Mouse (Mus musculus): ENCODE results near the gene Kirrel. TPM values are rescaled to one million over a fixed set of nuclear protein-coding genes. Genes with fewer than 3 reads are reported as not detected.

The Kirrel gene
- total and polyA plus RNA-seq, 2 experiments from 2014 or later = 2.2 to 6.9 TPM

DNA sequence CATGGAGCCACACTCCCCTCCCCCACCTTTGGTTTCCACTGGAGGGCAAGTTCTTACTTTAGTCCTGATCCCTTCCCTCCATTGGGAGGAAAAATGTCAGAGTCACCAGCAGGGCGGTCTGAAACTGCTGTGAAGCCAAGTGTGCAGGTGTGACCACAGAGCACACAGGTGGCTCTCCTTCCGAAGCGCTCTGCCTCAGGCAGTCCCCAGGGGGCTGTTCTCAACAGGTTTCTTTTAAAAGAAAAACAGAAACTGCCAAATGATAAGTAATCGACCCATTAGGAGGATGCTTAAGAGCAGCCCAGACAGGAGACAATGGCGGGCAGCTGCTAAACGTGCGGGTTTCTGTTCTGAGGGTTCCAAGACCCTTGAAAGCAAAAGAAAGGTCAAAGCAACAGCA, 37.8 kb downstream of the Kirrel start:
- ATAC-seq (no peak), DNase-seq (no peak)
- H3K4me2 ChIP-seq (ENCODE audit: low read depth) = no peak overlapping the region
- H3K9me3 ChIP-seq (ENCODE audit: low read length) = no peaks in the 10 kb centered on the region
- no peak overlapping the region for H3K9ac ChIP-seq
- WGBS = 43% methylated on average over 7 of the region's 7 CpGs
- H3K4me1 ChIP-seq (ENCODE audit: insufficient read depth) = no peaks in the 10 kb centered on the region
- H3K36me3 ChIP-seq (ENCODE audit: insufficient read depth) = no peaks in the 10 kb centered on the region
- no peak overlapping the region for H3K4me3 ChIP-seq (ENCODE audit: low read depth, low read length)
- H3K27ac ChIP-seq (ENCODE audit: low read depth, low read length) = no peak overlapping the region
- no peak for TF ChIP-seq CTCF (IDR thresholded peaks at IDR 0.05; ENCODE audit: low read depth)
- H3K27me3 ChIP-seq (ENCODE audit: insufficient read depth, low read length) = no peaks in the 10 kb centered on the region

GRCm38 (mm10) chr3:87134951-87135350, 39.6 kb downstream of the Kirrel start:
- H3K4me1 ChIP-seq (ENCODE audit: insufficient read depth) = no peaks in the 10 kb centered on the region
- H3K9me3 ChIP-seq (ENCODE audit: low read length) = no peaks in the 10 kb centered on the region
- no peaks in the 10 kb centered on the region for H3K27me3 ChIP-seq (ENCODE audit: insufficient read depth, low read length)
- H3K36me3 ChIP-seq (ENCODE audit: insufficient read depth) = no peaks in the 10 kb centered on the region
- H3K27ac ChIP-seq (ENCODE audit: low read depth, low read length) = no peak overlapping the region
- H3K9ac ChIP-seq = no peak overlapping the region
- no peak for ATAC-seq
- DNase-seq = no peak
- TF ChIP-seq CTCF (IDR thresholded peaks at IDR 0.05; ENCODE audit: low read depth) = no peak
- H3K4me2 ChIP-seq (ENCODE audit: low read depth) = no peak overlapping the region
- H3K4me3 ChIP-seq (ENCODE audit: low read depth, low read length) = no peak overlapping the region

- H3K27me3 ChIP-seq (ENCODE audit: insufficient read depth, low read length) = no peaks in the 10 kb centered on the region
- no peak overlapping the region for H3K9ac ChIP-seq
- no peak for ATAC-seq
- no peak overlapping the region for H3K27ac ChIP-seq (ENCODE audit: low read depth, low read length)
- no peaks in the 10 kb centered on the region for H3K9me3 ChIP-seq (ENCODE audit: low read length)
- WGBS = 53% methylated on average over 11 of the region's 11 CpGs
- no peak for DNase-seq
- H3K4me2 ChIP-seq (ENCODE audit: low read depth) = no peak overlapping the region
- TF ChIP-seq CTCF (IDR thresholded peaks at IDR 0.05; ENCODE audit: low read depth) = no peak
- no peaks in the 10 kb centered on the region for H3K4me1 ChIP-seq (ENCODE audit: insufficient read depth)
- H3K36me3 ChIP-seq (ENCODE audit: insufficient read depth) = no peaks in the 10 kb centered on the region
- H3K4me3 ChIP-seq (ENCODE audit: low read depth, low read length) = no peak overlapping the region
Measured at GRCm38 (mm10) chr3:87131694-87132347, 42.7 kb downstream of the Kirrel start.

DNA sequence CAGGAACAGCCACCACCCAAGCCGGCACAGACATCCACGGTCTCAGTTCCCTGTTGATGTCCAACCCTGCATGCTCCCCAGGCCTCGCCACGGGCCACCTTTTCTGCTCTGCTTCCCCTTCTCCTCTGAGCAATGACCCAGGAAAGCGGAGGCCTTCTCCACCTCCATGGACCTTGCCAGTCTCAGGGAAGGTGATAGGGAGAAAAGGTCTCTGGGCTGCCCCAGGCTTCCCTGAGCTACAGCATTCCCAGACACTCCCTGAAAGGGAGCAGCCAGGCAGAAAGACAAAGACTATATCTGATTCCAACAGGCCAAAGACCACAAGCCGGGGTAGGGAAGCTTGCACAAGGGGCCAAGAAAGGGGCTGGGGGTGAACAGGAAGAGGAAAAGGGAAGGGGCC, 43.6 kb downstream of the Kirrel start:
- Histone ChIP-seq H3K9ac (no peak overlapping the region), H3K27me3 (ENCODE audit: insufficient read depth, low read length) (no peaks in the 10 kb centered on the region), H3K27ac (ENCODE audit: low read depth, low read length) (no peak overlapping the region), H3K4me1 (ENCODE audit: insufficient read depth) (no peaks in the 10 kb centered on the region), H3K4me2 (ENCODE audit: low read depth) (no peak overlapping the region), H3K9me3 (ENCODE audit: low read length) (no peaks in the 10 kb centered on the region), H3K4me3 (ENCODE audit: low read depth, low read length) (no peak overlapping the region), H3K36me3 (ENCODE audit: insufficient read depth) (no peaks in the 10 kb centered on the region)
- 32% methylated on average over 6 of the region's 6 CpGs for WGBS
- no peak for TF ChIP-seq CTCF (IDR thresholded peaks at IDR 0.05; ENCODE audit: low read depth)
- DNase-seq = no peak
- ATAC-seq = no peak

DNA sequence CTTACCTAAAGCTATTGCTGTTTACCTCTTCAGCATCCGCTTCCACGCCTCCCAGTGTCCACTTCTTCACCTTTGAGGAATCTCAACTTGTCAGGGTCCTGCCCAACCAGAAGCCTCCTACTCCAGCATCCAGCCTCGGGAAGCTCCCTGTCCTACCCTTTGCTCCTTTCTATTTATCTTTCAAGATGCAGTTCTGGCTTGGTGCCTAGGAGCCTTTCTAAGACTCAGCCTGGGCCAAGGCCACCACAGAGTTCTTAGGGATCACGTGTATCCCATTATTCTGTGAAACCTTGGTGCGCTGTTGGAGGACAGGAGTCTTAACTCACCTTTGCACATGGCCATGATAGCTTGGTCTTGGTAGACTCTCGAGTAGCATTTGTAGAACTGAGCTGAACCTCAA, 50.8 kb downstream of the Kirrel start:
- Histone ChIP-seq H3K9ac (no peak overlapping the region), H3K4me3 (ENCODE audit: low read depth, low read length) (no peak overlapping the region), H3K36me3 (ENCODE audit: insufficient read depth) (no peaks in the 10 kb centered on the region), H3K4me1 (ENCODE audit: insufficient read depth) (no peaks in the 10 kb centered on the region), H3K9me3 (ENCODE audit: low read length) (no peaks in the 10 kb centered on the region), H3K4me2 (ENCODE audit: low read depth) (no peak overlapping the region), H3K27me3 (ENCODE audit: insufficient read depth, low read length) (no peaks in the 10 kb centered on the region), H3K27ac (ENCODE audit: low read depth, low read length) (no peak overlapping the region)
- no peak for ATAC-seq
- DNase-seq = no peak
- 84% methylated on average over 6 of the region's 6 CpGs for WGBS
- no peak for TF ChIP-seq CTCF (IDR thresholded peaks at IDR 0.05; ENCODE audit: low read depth)

- H3K27me3 ChIP-seq (ENCODE audit: insufficient read depth, low read length) = no peaks in the 10 kb centered on the region
- no peaks in the 10 kb centered on the region for H3K36me3 ChIP-seq (ENCODE audit: insufficient read depth)
- H3K4me2 ChIP-seq (ENCODE audit: low read depth) = no peak overlapping the region
- H3K4me1 ChIP-seq (ENCODE audit: insufficient read depth) = no peaks in the 10 kb centered on the region
- H3K4me3 ChIP-seq (ENCODE audit: low read depth, low read length) = no peak overlapping the region
- ATAC-seq = no peak
- DNase-seq = no peak
- H3K9me3 ChIP-seq (ENCODE audit: low read length) = no peaks in the 10 kb centered on the region
- no peak overlapping the region for H3K27ac ChIP-seq (ENCODE audit: low read depth, low read length)
- 73% methylated on average over 9 of the region's 9 CpGs for WGBS
- H3K9ac ChIP-seq = no peak overlapping the region
- no peak for TF ChIP-seq CTCF (IDR thresholded peaks at IDR 0.05; ENCODE audit: low read depth)
Measured at GRCm38 (mm10) chr3:87118214-87118613, 56.3 kb downstream of the Kirrel start.

- Histone ChIP-seq H3K27ac (ENCODE audit: low read depth, low read length) (no peak overlapping the region), H3K36me3 (ENCODE audit: insufficient read depth) (no peaks in the 10 kb centered on the region), H3K4me2 (ENCODE audit: low read depth) (no peak overlapping the region), H3K9ac (no peak overlapping the region), H3K4me1 (ENCODE audit: insufficient read depth) (no peaks in the 10 kb centered on the region), H3K4me3 (ENCODE audit: low read depth, low read length) (no peak overlapping the region), H3K27me3 (ENCODE audit: insufficient read depth, low read length) (no peaks in the 10 kb centered on the region), H3K9me3 (ENCODE audit: low read length) (no peaks in the 10 kb centered on the region)
- WGBS = 89% methylated on average over 12 of the region's 12 CpGs
- ATAC-seq (no peak), DNase-seq (no peak)
- TF ChIP-seq CTCF (IDR thresholded peaks at IDR 0.05; ENCODE audit: low read depth) = no peak
Measured at GRCm38 (mm10) chr3:87117632-87118031, 56.9 kb downstream of the Kirrel start.

Measured in forebrain, postnatal 0 days (tissue).